Mouse (Mus musculus) heart, postnatal 0 days (tissue): Measurements from ENCODE around the gene Shroom2.

Experiments
- CTCF ChIP-seq: IDR thresholded peaks from 2 replicates; pipeline ENCODE4 v1.5.1; 2016; ENCODE audit warnings: antibody characterized with exemption, control low read depth, low read depth
- EP300 ChIP-seq: IDR thresholded peaks from 2 replicates; pipeline ENCODE4 v1.6.1; 2016; ENCODE audit warnings: antibody characterized with exemption, low read depth

DNA sequence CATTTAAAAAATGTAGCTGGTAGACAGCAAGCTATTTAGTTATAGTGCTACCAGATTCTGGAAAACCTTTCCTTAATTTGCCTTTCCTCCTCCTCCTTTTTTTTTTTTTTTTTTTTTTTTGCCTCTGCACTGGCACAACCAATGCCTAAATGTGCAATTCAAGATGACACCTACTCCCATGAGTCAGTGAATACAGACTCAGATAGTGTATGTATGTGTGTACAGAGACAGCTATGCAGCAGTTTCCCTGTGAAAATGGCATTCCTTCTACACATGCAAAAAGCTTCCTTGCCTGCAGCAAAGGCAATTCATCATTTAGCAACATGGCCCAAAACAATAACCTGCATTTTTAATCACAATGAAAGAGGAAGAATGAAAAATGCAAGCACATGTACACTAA lies 126.1 kb downstream of the Shroom2 start:
- TF ChIP-seq EP300 = no peak
- TF ChIP-seq CTCF = no peak
